Mouse (Mus musculus) liver, embryonic 16.5 days (tissue): ENCODE results near the gene Abhd11. TPM values are rescaled to one million over a fixed set of nuclear protein-coding genes. Genes with fewer than 3 reads are reported as not detected.
"Not testable (repeated sequence)": the region's sequence is repeated elsewhere in the genome, so short reads cannot be mapped to it uniquely, and the experiment has no call there.

ENCODE experiments used
- ATAC-seq: fragments of 200-750 bp; cut with Nextera tagmentation; 2 replicates; pipeline ENCODE4 v1.8.0; 2017; ENCODE audit warnings: low read depth, mild to moderate bottlenecking, moderate number of reproducible peaks, moderate library complexity
- H3K27ac ChIP-seq: fragments of 300-500 bp; sonication (generic); 2 replicates; pipeline ENCODE4 v1.5.1; 2014; ENCODE audit warnings: mild to moderate bottlenecking, low read length
- H3K27me3 ChIP-seq: fragments of 300-500 bp; sonication (generic); 2 replicates; pipeline ENCODE4 v1.6.1; 2014; ENCODE audit warnings: low read depth, low read length, mixed read lengths; ENCODE audit not compliant: control insufficient read depth, insufficient read depth
- H3K36me3 ChIP-seq: fragments of 300-500 bp; sonication (generic); 2 replicates; pipeline ENCODE4 v1.6.1; 2014; ENCODE audit warnings: mild to moderate bottlenecking; ENCODE audit not compliant: control insufficient read depth, insufficient read depth
- H3K4me1 ChIP-seq: fragments of 300-500 bp; sonication (generic); 2 replicates; pipeline ENCODE4 v1.6.1; 2014; ENCODE audit warnings: low read depth, low read length, mixed read lengths; ENCODE audit not compliant: control insufficient read depth
- H3K4me2 ChIP-seq: fragments of 300-500 bp; sonication (generic); 2 replicates; pipeline ENCODE4 v1.6.1; 2014; ENCODE audit warnings: low read depth, low read length, mixed read lengths
- H3K4me3 ChIP-seq: fragments of 300-500 bp; sonication (generic); 2 replicates; pipeline ENCODE4 v1.5.1; 2014; ENCODE audit warnings: low read depth, mild to moderate bottlenecking, low read length
- H3K9ac ChIP-seq: fragments of 300-500 bp; sonication (generic); 2 replicates; pipeline ENCODE4 v1.6.1; 2014; ENCODE audit warnings: low read depth, low read length
- H3K9me3 ChIP-seq: fragments of 300-500 bp; sonication (generic); replicated peaks from 2 replicates; pipeline ENCODE4 v1.6.1; 2016; ENCODE audit warnings: low read length; ENCODE audit not compliant: control insufficient read depth
- WGBS: fragments of 180-500 bp; shearing (Covaris S2); extraction: QIAGEN DNeasy Blood & Tissue Kit; methylation state at CpG from one replicate; pipeline ENCODE4 v1.1.7; 2014; ENCODE audit not compliant: insufficient replicate concordance; 5-methylcytosine and 5-hydroxymethylcytosine counted together
- polyA plus RNA-seq: library from polyadenylated mRNA; unstranded; fragments of >200 nt; fragmentation: Nextera tagmentation; extraction: Ambion mirVana; gene quantifications from 2 replicates; pipeline ENCODE4 v1.2.1, GENCODE M21; 2015

Gene Abhd11
- 26.2 and 26.6 TPM in 2 replicates for polyA plus RNA-seq

DNA sequence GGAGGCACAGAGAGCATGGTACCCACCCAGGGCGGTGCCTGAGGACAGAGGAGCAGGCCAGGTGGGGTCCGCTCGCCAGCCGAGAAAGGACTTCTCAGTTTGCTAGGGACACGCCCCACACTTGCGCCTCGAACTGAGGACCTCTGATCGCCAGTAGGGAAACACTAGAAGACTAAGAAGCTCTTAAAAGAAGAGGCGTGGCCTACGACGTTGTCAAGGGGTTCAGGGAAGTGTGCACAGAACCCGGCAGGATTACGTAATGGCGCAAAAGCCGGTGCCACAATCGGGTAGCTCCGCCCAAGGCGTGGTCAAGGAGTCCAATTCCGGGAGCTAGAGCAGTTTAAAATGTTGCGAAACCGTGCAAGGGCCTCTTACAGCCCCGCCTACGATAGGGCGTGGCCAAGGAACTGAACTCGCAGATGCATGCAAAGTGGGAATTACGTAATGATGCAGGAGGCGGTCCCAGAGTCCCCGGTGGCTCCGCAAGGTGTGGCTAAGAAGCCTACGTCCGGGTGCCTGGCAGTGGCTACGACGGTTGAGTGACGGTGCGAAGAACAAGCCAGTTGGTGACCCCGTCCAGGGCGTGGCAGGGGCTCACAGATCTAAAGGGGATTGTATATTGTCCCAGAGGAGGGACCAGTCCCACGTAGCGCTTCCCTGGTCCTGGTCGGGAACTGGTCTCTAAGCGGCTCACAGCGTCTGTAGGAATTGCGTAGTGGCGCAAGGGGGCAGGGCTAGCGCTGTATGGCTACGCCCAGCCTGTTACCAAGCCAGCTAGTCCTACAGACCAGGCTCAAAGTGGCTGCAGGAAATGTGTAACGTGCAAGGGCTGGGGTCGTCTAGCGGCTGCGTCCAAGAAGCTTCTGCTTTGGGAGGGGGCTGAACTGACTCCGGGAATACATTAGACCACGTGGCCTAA lies at the start of gene Abhd11:
Gene Abhd11 (plus strand): TSS at position 482 of the 919 bp plus-strand sequence.
- Histone ChIP-seq H3K27ac (peak within 1 kb of the TSS; percentile 93), H3K9me3 (no peaks in the 10 kb centered on the region), H3K4me1 (peaks cover 33% of the 10 kb centered on the region), H3K4me2 (peak within 1 kb of the TSS; percentile 99), H3K27me3 (no peaks in the 10 kb centered on the region), H3K36me3 (no peaks in the 10 kb centered on the region), H3K4me3 (peak within 1 kb of the TSS; percentile 64), H3K9ac (peak within 1 kb of the TSS; percentile 80)
- under 1% methylated on average over 52 of the region's 52 CpGs for WGBS
- peak; percentile 83 for ATAC-seq

DNA sequence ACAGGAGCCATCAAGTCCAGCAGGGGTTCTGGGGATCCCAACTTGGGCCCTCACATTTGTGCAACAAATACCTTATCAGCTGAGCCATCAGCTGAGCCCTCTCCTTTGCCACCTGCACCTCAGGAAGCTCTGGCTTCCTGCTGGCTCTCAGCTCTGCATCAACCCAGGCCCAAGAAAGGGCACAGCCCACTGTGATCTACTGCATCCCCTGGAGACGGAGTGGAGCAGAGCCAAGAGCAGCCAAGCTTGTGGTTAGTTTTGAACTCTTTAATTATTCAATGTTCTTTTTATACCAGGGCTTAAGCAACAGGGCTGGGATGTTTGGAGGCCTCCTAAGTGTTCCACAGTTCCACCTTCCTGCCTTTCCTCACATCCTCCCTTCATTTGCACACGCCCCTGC lies 48.5 kb upstream of the Abhd11 start:
- no peak for ATAC-seq
- WGBS = 59% methylated on average over 2 of the region's 2 CpGs
- no peak overlapping the region for H3K27ac ChIP-seq
- H3K4me3 ChIP-seq = no peak overlapping the region
- H3K9me3 ChIP-seq = no peaks in the 10 kb centered on the region
- H3K9ac ChIP-seq = no peak overlapping the region
- no peaks in the 10 kb centered on the region for H3K36me3 ChIP-seq
- no peaks in the 10 kb centered on the region for H3K27me3 ChIP-seq
- no peak overlapping the region for H3K4me2 ChIP-seq
- peaks cover 4% of the 10 kb centered on the region for H3K4me1 ChIP-seq

DNA sequence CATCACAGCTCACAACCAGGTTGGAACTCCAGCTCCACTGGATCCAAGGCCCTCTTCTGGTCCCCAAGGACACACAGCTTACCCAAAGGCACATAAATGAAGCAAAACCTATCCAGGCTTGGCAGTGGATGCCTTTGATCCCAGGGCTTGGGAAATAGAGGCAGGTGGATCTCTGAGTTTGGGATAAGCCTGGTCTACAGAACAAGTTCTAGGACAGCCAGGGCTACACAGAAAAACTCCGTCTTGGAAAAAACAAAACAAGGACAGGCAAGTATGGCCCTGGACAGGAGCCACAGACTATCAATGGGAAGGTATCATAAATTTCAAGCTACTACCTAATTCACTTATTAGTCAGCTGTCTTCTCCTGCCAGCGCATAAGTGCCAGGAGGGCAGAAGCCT lies 47.4 kb upstream of the Abhd11 start:
- Histone ChIP-seq H3K9me3 (no peaks in the 10 kb centered on the region), H3K36me3 (no peaks in the 10 kb centered on the region), H3K4me1 (peaks cover 14% of the 10 kb centered on the region), H3K4me3 (no peak overlapping the region), H3K9ac (no peak overlapping the region), H3K27me3 (no peaks in the 10 kb centered on the region), H3K27ac (no peak overlapping the region), H3K4me2 (no peak overlapping the region)
- no peak for ATAC-seq
- WGBS = 74% methylated on average over 2 of the region's 2 CpGs

DNA sequence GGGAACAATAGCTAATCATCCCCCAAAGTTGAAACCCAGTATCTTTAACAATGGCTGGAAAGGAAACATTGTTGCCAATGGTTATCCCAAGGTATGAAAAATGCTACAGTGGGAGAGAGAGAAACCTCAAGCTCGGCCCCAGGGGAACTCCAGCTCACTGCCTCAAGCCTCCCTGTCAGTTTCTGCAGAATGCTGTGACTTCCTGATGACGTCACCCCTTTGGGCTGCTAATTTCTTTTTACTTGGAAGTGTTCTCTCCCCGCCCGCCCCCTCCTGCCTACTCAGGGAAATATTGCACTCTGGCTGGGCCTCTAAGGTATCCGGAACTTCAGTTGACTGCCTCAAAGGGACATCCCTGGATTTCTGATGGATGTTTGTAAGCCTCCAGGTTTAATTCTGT lies 45.4 kb upstream of the Abhd11 start:
- WGBS = 49% methylated on average over 5 of the region's 5 CpGs
- Histone ChIP-seq H3K27ac (no peak overlapping the region), H3K4me3 (no peak overlapping the region), H3K9ac (no peak overlapping the region), H3K9me3 (no peaks in the 10 kb centered on the region), H3K36me3 (no peaks in the 10 kb centered on the region), H3K4me2 (no peak overlapping the region), H3K4me1 (peaks cover 17% of the 10 kb centered on the region), H3K27me3 (no peaks in the 10 kb centered on the region)
- no peak for ATAC-seq

DNA sequence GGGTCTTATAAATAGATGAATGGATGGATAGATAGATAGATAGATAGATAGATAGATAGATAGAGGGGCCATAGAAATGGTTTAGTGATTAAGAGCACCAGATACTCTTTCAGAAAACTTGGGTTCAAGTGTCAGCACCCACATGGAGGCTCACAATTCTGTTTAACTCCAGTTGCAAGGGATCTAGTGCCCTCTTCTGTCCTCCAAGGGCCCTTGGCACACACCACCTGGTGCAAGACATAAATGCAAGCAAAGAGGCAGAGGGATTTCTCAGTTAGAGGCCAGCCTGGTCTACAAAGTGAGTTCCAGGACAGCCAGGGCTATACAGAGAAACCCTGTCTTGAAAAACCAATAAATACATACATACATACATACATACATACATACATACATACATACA lies 44.3 kb upstream of the Abhd11 start:
- H3K4me3 ChIP-seq, H3K27ac ChIP-seq, H3K4me2 ChIP-seq, H3K9ac ChIP-seq, H3K36me3 ChIP-seq, H3K27me3 ChIP-seq, ATAC-seq, H3K9me3 ChIP-seq: not testable (repeated sequence)
- peaks cover 13% of the 10 kb centered on the region for H3K4me1 ChIP-seq

DNA sequence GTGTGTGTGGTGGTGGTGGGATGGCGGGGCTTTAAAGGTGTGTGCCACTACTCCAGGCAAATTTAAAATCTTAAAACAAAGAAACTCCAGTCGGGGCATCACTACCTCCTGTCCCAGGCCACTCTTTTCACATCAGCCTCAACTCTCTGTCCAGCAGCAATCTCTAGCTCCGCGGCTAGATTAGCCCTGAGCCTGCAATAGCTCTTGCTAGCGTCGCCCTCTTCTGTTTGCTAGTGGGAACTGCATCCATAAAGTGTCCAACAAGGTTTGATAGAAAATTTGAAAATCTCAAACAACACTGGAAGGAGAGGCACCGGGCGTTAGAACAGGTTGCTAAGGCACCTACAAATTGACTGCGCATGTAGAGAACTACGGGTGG lies 43.5 kb upstream of the Abhd11 start:
- Histone ChIP-seq H3K4me3 (peak overlapping the region; percentile 50), H3K36me3 (no peaks in the 10 kb centered on the region), H3K9me3 (no peaks in the 10 kb centered on the region), H3K4me1 (peaks cover 13% of the 10 kb centered on the region), H3K27me3 (no peaks in the 10 kb centered on the region), H3K9ac (peak overlapping the region; percentile 59), H3K4me2 (peak overlapping the region; percentile 78), H3K27ac (no peak overlapping the region)
- ATAC-seq = peak; percentile 62
- whole genome bisulfite sequencing = 6% methylated on average over 10 of the region's 10 CpGs

DNA sequence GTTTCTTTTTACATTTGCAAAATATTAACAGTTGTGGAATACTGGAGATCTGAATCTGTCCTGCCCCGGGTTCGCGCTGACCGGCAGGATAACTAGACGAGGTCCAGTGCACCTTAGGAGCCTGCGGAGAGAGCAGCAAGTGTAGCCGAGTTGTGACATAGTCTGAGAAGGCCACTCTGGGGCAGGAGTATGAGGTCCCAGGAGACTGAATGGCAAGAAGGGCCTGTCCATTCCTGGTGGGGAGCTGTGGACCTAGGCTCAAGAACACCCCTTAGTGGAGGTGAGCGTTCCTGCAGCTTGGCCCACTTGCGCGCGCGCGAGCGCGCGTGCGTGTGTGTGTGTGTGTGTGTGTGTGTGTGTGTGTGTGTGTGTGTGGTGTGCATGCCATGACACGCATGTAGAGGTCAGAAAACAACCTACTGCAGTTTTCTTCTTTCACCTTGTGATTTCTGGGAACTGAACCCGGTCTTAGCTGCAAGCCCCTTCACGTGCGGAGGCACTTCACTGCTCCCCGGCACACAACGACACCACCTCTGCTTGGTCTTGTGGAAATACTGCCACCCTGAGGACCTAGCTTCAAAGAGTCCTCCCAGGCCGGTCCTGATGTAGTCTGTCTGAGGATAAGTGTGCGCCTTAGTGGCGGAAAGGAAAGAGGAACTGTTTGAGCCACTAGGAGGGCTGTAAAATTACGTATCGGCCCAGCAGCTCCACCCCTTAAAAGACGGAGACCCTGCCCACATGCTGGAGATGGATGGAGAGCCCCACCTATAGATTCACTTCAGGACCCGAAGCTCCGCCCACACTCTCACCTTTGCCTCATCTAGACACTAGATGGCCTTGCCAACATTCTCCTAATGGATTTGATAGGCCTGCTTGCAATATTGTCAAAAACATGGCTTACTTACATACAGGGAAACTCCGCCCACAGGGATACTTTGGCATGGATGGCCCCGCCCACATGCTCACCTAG lies 42.8 kb upstream of the Abhd11 start:
- Histone ChIP-seq H3K36me3 (no peaks in the 10 kb centered on the region), H3K4me2 (peak overlapping the region; percentile 78), H3K9ac (peak overlapping the region; percentile 59), H3K4me3 (peak overlapping the region; percentile 50), H3K9me3 (no peaks in the 10 kb centered on the region), H3K4me1 (peaks cover 13% of the 10 kb centered on the region), H3K27ac (no peak overlapping the region), H3K27me3 (no peaks in the 10 kb centered on the region)
- peak; percentile 78 for ATAC-seq
- 5% methylated on average over 33 of the region's 33 CpGs for WGBS

DNA sequence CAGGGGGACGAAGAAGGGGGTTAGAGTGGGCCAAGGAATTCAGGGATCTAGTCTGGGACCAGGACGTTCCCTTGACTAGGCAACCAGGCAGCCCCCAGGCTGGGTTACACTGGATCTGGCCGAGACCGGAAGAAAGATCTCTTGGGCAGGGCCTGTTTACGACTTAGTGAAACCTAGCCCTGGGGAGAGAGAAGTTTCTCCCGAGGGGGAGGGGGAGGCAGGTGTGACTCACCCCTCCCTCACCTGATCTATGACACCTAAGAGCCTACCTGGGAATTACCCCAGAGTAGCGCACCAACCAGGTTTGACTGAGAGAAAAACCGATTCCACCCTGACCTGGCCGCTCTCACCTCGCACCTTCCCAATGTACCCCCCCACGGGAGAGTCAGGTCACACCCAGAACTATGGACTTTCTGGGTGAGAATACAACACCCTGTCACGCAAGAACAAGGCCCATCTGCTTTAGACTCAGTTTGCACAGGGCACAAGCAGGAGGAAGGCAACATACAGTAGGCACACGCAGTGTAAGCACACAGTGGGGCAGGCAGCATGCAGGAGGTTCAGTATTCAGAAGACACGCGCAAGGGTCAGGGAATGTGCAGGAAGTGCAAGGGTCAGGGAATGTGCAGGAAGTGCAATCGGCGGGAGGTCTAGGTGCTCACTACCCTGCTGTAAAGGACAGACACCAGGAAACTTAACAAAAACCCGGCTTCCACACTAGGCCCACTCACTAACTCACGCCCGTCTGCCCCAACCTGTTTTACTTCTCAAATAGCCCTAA lies 41.6 kb upstream of the Abhd11 start:
- ATAC-seq = no peak
- H3K27ac ChIP-seq = no peak overlapping the region

More for the DNA sequence above, 41.6 kb upstream of the Abhd11 start:
- Histone ChIP-seq H3K9me3 (no peaks in the 10 kb centered on the region), H3K4me1 (peaks cover 13% of the 10 kb centered on the region), H3K27me3 (no peaks in the 10 kb centered on the region), H3K4me2 (no peak overlapping the region), H3K9ac (no peak overlapping the region), H3K4me3 (no peak overlapping the region), H3K36me3 (no peaks in the 10 kb centered on the region)
- WGBS = 68% methylated on average over 20 of the region's 20 CpGs
